Mouse (Mus musculus) liver, embryonic 11.5 days (tissue): Measurements from ENCODE around the gene Lima1. TPM values are rescaled to one million over a fixed set of nuclear protein-coding genes. Genes with fewer than 3 reads are reported as not detected.

Experiments used
- ATAC-seq: fragments of 200-750 bp; cut with Nextera tagmentation; replicated peaks from 2 replicates; pipeline ENCODE4 v1.8.0; 2017; ENCODE audit warnings: moderate number of reproducible peaks, mild to moderate bottlenecking, moderate TSS enrichment, moderate library complexity; ENCODE audit not compliant: low FRiP score
- DNase-seq: peaks from one replicate; pipeline ENCODE4 v3.0.0-alpha.2; 2017; ENCODE audit warnings: low spot score
- H3K27ac ChIP-seq: fragments of 300-500 bp; sonication (generic); 2 replicates; pipeline ENCODE4 v1.5.1; 2014; ENCODE audit warnings: mild to moderate bottlenecking, low read depth, low read length, control low read depth
- H3K27me3 ChIP-seq: fragments of 300-500 bp; sonication (generic); replicated peaks from 2 replicates; pipeline ENCODE4 v1.6.1; 2014; ENCODE audit warnings: low read length, mixed read lengths; ENCODE audit not compliant: control insufficient read depth, insufficient read depth
- H3K36me3 ChIP-seq: fragments of 300-500 bp; sonication (generic); 2 replicates; pipeline ENCODE4 v1.6.1; 2014; ENCODE audit warnings: mild to moderate bottlenecking, low read length, moderate library complexity, mixed read lengths; ENCODE audit not compliant: control insufficient read depth, insufficient read depth
- H3K4me1 ChIP-seq: fragments of 300-500 bp; sonication (generic); replicated peaks from 2 replicates; pipeline ENCODE4 v1.6.1; 2014; ENCODE audit warnings: low read length, mixed read lengths; ENCODE audit not compliant: control insufficient read depth, insufficient read depth
- H3K4me2 ChIP-seq: fragments of 300-500 bp; sonication (generic); 2 replicates; pipeline ENCODE4 v1.6.1; 2014; ENCODE audit warnings: mild to moderate bottlenecking, control low read depth, moderate library complexity
- H3K4me3 ChIP-seq: fragments of 300-500 bp; sonication (generic); 2 replicates; pipeline ENCODE4 v1.5.1; 2014; ENCODE audit warnings: low read depth, low read length, control low read depth
- H3K9ac ChIP-seq: fragments of 300-500 bp; sonication (generic); 2 replicates; pipeline ENCODE4 v1.6.1; 2014; ENCODE audit warnings: low read depth, low read length, control low read depth
- H3K9me3 ChIP-seq: fragments of 300-500 bp; sonication (generic); 2 replicates; pipeline ENCODE4 v1.6.1; 2016; ENCODE audit warnings: low read length, inconsistent platforms, mixed read lengths; ENCODE audit not compliant: control insufficient read depth
- WGBS: fragments of 180-500 bp; shearing (Covaris S2); extraction: QIAGEN DNeasy Blood & Tissue Kit; methylation state at CpG from one replicate; pipeline ENCODE4 v1.1.7; 2014; 5-methylcytosine and 5-hydroxymethylcytosine counted together
- polyA plus RNA-seq: library from polyadenylated mRNA; unstranded; fragments of >200 nt; fragmentation: Nextera tagmentation; extraction: Ambion mirVana; gene quantifications from 2 replicates; pipeline ENCODE4 v1.2.1, GENCODE M21; 2014

The Lima1 gene
- polyA plus RNA-seq, 1 experiment from 2014 or later, result 19.3 TPM

GRCm38 (mm10) chr15:99865046-99865445, 10.2 kb downstream of the Lima1 start:
- peaks cover 10% of the 10 kb centered on the region; the same call in 1 of the 2 replicates for H3K4me1 ChIP-seq
- no peaks in the 10 kb centered on the region for H3K27me3 ChIP-seq
- DNase-seq (no peak), ATAC-seq (no peak)
- no peaks in the 10 kb centered on the region for H3K9me3 ChIP-seq
- H3K4me3 ChIP-seq, result no peak overlapping the region
- H3K36me3 ChIP-seq, result no peaks in the 10 kb centered on the region
- 88% methylated on average over 7 of the region's 7 CpGs for WGBS
- no peak overlapping the region for H3K9ac ChIP-seq
- H3K4me2 ChIP-seq, result no peak overlapping the region
- no peak overlapping the region for H3K27ac ChIP-seq

- ATAC-seq (no peak), DNase-seq (no peak)
- no peak overlapping the region for H3K4me3 ChIP-seq
- H3K9me3 ChIP-seq, result no peaks in the 10 kb centered on the region
- H3K27me3 ChIP-seq, result no peaks in the 10 kb centered on the region
- peaks cover 10% of the 10 kb centered on the region; the same call in 1 of the 2 replicates for H3K4me1 ChIP-seq
- WGBS, result 92% methylated on average over 8 of the region's 8 CpGs
- H3K4me2 ChIP-seq, result no peak overlapping the region
- no peak overlapping the region for H3K9ac ChIP-seq
- H3K36me3 ChIP-seq, result no peaks in the 10 kb centered on the region
- H3K27ac ChIP-seq, result no peak overlapping the region
Measured at GRCm38 (mm10) chr15:99863786-99864185, 11.5 kb downstream of the Lima1 start.

GRCm38 (mm10) chr15:99863358-99863757, 11.9 kb downstream of the Lima1 start:
- WGBS, result 92% methylated on average over 6 of the region's 6 CpGs
- peaks cover 10% of the 10 kb centered on the region; the same call in 1 of the 2 replicates for H3K4me1 ChIP-seq
- no peaks in the 10 kb centered on the region for H3K27me3 ChIP-seq
- H3K4me3 ChIP-seq, result no peak overlapping the region
- no peak overlapping the region for H3K9ac ChIP-seq
- DNase-seq (no peak), ATAC-seq (no peak)
- H3K4me2 ChIP-seq, result no peak overlapping the region
- H3K36me3 ChIP-seq, result no peaks in the 10 kb centered on the region
- no peak overlapping the region for H3K27ac ChIP-seq
- H3K9me3 ChIP-seq, result no peaks in the 10 kb centered on the region

GRCm38 (mm10) chr15:99862473-99862872, 12.8 kb downstream of the Lima1 start:
- Histone ChIP-seq H3K9me3 (no peaks in the 10 kb centered on the region), H3K4me1 (peaks cover 10% of the 10 kb centered on the region; the same call in 1 of the 2 replicates), H3K9ac (no peak overlapping the region), H3K4me2 (no peak overlapping the region), H3K36me3 (no peaks in the 10 kb centered on the region), H3K4me3 (no peak overlapping the region), H3K27me3 (no peaks in the 10 kb centered on the region), H3K27ac (no peak overlapping the region)
- WGBS, result 60% methylated on average over 11 of the region's 11 CpGs
- DNase-seq (no peak), ATAC-seq (no peak)

DNA sequence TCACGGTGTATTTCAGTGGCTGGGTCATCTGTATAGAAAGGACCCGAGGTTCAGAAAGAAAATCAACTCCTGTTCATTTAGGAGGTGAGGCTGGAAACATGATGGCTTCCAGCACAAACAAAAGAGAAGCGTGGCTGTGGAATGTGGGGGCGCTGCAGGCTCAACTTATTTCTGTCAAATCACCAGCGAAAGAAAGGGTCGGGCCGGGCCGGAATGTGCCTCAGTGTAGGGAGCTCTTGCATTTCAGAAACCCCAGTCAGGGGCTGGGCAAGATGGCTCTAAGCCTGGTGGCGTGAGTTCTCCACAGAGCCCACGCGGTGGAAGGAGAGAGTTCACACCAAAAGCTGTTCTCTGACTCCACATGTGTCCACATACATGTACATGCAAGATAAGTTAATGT, 13.3 kb downstream of the Lima1 start:
- Histone ChIP-seq H3K4me3 (no peak overlapping the region), H3K4me1 (peaks cover 10% of the 10 kb centered on the region; the same call in 1 of the 2 replicates), H3K9ac (no peak overlapping the region), H3K9me3 (no peaks in the 10 kb centered on the region), H3K27ac (peak overlapping the region; percentile 50), H3K4me2 (no peak overlapping the region), H3K36me3 (no peaks in the 10 kb centered on the region), H3K27me3 (no peaks in the 10 kb centered on the region)
- DNase-seq (no peak), ATAC-seq (no peak)
- WGBS, result 56% methylated on average over 11 of the region's 11 CpGs

- 77% methylated on average over 6 of the region's 6 CpGs for WGBS
- Histone ChIP-seq H3K27ac (peak overlapping the region; percentile 50), H3K4me2 (no peak overlapping the region)
Measured at GRCm38 (mm10) chr15:99861536-99861935, 13.7 kb downstream of the Lima1 start.

GRCm38 (mm10) chr15:99859644-99860392, 15.4 kb downstream of the Lima1 start:
- DNase-seq (no peak), ATAC-seq (no peak)
- Histone ChIP-seq H3K27ac (no peak overlapping the region), H3K9me3 (no peaks in the 10 kb centered on the region), H3K4me2 (no peak overlapping the region), H3K4me3 (no peak overlapping the region), H3K9ac (no peak overlapping the region), H3K36me3 (no peaks in the 10 kb centered on the region), H3K4me1 (no peaks in the 10 kb centered on the region; the same call in 1 of the 2 replicates), H3K27me3 (no peaks in the 10 kb centered on the region)
- WGBS, result 66% methylated on average over 9 of the region's 9 CpGs

More at GRCm38 (mm10) chr15:99861536-99861935, 13.7 kb downstream of the Lima1 start:
- Histone ChIP-seq H3K36me3 (no peaks in the 10 kb centered on the region), H3K4me3 (no peak overlapping the region), H3K9ac (no peak overlapping the region), H3K4me1 (peaks cover 6% of the 10 kb centered on the region; the same call in 1 of the 2 replicates), H3K27me3 (no peaks in the 10 kb centered on the region), H3K9me3 (no peaks in the 10 kb centered on the region)
- no peak for DNase-seq
- ATAC-seq, result no peak

- no peak for DNase-seq
- Histone ChIP-seq H3K4me2 (no peak overlapping the region), H3K4me3 (no peak overlapping the region), H3K4me1 (no peaks in the 10 kb centered on the region; the same call in 1 of the 2 replicates), H3K9me3 (no peaks in the 10 kb centered on the region), H3K36me3 (no peaks in the 10 kb centered on the region), H3K27me3 (no peaks in the 10 kb centered on the region), H3K9ac (no peak overlapping the region), H3K27ac (no peak overlapping the region)
- ATAC-seq, result no peak
- 63% methylated on average over 8 of the region's 8 CpGs for WGBS
Measured at GRCm38 (mm10) chr15:99857479-99857878, 17.8 kb downstream of the Lima1 start.

GRCm38 (mm10) chr15:99855119-99855518, 20.1 kb downstream of the Lima1 start:
- Histone ChIP-seq H3K36me3 (no peaks in the 10 kb centered on the region), H3K27me3 (no peaks in the 10 kb centered on the region), H3K4me2 (no peak overlapping the region), H3K4me3 (no peak overlapping the region), H3K9me3 (no peaks in the 10 kb centered on the region), H3K9ac (no peak overlapping the region), H3K27ac (no peak overlapping the region), H3K4me1 (no peaks in the 10 kb centered on the region; the same call in 1 of the 2 replicates)
- DNase-seq (no peak), ATAC-seq (no peak)
- WGBS, result 80% methylated on average over 3 of the region's 3 CpGs
